Mouse (Mus musculus): ENCODE results near the gene Olfr545. TPM values are rescaled to one million over a fixed set of nuclear protein-coding genes. Genes with fewer than 3 reads are reported as not detected.

The Olfr545 gene
- polyA plus RNA-seq, 1 experiment from 2014 or later = 0.29 TPM

- Histone ChIP-seq H3K4me3 (no peak overlapping the region), H3K4me1 (replicated peaks) (no peaks in the 10 kb centered on the region), H3K27ac (no peak overlapping the region), H3K27me3 (ENCODE audit: insufficient read depth, poor library complexity, severe bottlenecking) (no peaks in the 10 kb centered on the region), H3K9me3 (no peaks in the 10 kb centered on the region), H3K36me3 (peaks cover 46% of the 10 kb centered on the region)
- DNase-seq (ENCODE audit: low spot score) = no peak
- 76% methylated on average over 5 of the region's 5 CpGs for WGBS
Measured at GRCm38 (mm10) chr7:102472675-102473074, 26.7 kb downstream of the Olfr545 start.

DNA sequence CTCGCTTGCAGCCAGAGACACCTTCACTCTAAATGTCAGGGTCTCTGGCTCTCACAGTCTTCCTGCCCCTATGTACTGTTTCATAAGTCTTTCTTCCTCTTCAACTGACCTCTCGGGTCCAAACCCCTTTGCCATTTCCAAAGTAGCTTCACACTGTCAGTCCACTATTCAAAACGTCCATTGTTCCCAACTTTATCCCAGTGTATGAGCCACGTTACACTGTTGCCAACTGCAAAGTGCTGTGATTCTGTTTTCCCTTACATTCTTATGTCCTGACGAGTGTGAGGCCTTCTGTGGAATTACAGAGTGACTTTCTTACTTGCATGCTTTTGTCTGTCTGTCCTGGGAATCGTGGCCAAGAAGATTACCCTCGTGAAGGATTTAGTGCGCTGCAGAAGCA, 31.8 kb downstream of the Olfr545 start:
- no peak overlapping the region for H3K27ac ChIP-seq
- WGBS = 91% methylated on average over 8 of the region's 8 CpGs

GRCm38 (mm10) chr7:102458618-102459380, 40.6 kb downstream of the Olfr545 start:
- Histone ChIP-seq H3K4me1 (replicated peaks) (no peaks in the 10 kb centered on the region), H3K9me3 (no peaks in the 10 kb centered on the region), H3K36me3 (peaks cover 99% of the 10 kb centered on the region), H3K4me3 (no peak overlapping the region), H3K27me3 (ENCODE audit: insufficient read depth, poor library complexity, severe bottlenecking) (no peaks in the 10 kb centered on the region), H3K27ac (no peak overlapping the region)
- 77% methylated on average over 5 of the region's 5 CpGs for WGBS
- no peak for DNase-seq (ENCODE audit: low spot score)

More for the DNA sequence above, 31.8 kb downstream of the Olfr545 start:
- Histone ChIP-seq H3K36me3 (peaks cover 87% of the 10 kb centered on the region), H3K9me3 (no peaks in the 10 kb centered on the region), H3K27me3 (ENCODE audit: insufficient read depth, poor library complexity, severe bottlenecking) (no peaks in the 10 kb centered on the region), H3K4me3 (no peak overlapping the region), H3K4me1 (replicated peaks) (no peaks in the 10 kb centered on the region)
- no peak for DNase-seq (ENCODE audit: low spot score)

GRCm38 (mm10) chr7:102446438-102446837, 52.9 kb downstream of the Olfr545 start:
- 94% methylated on average over 9 of the region's 9 CpGs for WGBS

DNA sequence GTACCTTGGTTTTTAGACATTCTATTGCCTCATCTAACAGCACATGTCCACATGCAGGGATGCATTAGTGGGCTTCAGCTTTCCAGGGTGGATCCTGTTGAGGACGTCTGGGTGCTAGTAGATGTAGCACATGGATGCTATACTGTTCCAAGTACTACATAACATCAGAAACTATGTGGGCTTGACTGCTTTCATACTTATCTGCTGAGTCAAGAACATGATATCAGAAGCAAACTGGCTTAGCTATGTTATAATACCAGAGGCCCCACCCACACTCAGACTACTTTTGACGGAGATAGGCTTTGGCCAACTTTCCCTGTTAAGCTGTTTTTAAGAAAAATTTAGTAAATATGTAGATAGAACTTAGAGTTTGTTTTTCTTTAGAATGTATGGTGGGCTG, 55.1 kb downstream of the Olfr545 start:
- Histone ChIP-seq H3K27me3 (ENCODE audit: insufficient read depth, poor library complexity, severe bottlenecking) (peaks cover 6% of the 10 kb centered on the region), H3K36me3 (peaks cover 58% of the 10 kb centered on the region), H3K27ac (no peak overlapping the region), H3K9me3 (no peaks in the 10 kb centered on the region), H3K4me1 (replicated peaks) (peaks cover 18% of the 10 kb centered on the region), H3K4me3 (peak overlapping the region; percentile 90; the same call in 1 of the 2 replicates)
- DNase-seq (ENCODE audit: low spot score) = no peak
- 89% methylated on average over 2 of the region's 2 CpGs for WGBS

More at GRCm38 (mm10) chr7:102446438-102446837, 52.9 kb downstream of the Olfr545 start:
- Histone ChIP-seq H3K27me3 (ENCODE audit: insufficient read depth, poor library complexity, severe bottlenecking) (no peaks in the 10 kb centered on the region), H3K36me3 (peaks cover 80% of the 10 kb centered on the region), H3K9me3 (no peaks in the 10 kb centered on the region), H3K27ac (no peak overlapping the region), H3K4me3 (no peak overlapping the region), H3K4me1 (replicated peaks) (peaks cover 18% of the 10 kb centered on the region)
- no peak for DNase-seq (ENCODE audit: low spot score)

- WGBS = 4% methylated on average over 4 of the region's 4 CpGs
- DNase-seq (ENCODE audit: low spot score) = no peak
Measured at GRCm38 (mm10) chr7:102442432-102442831, 56.9 kb downstream of the Olfr545 start.

GRCm38 (mm10) chr7:102441657-102442391, 57.5 kb downstream of the Olfr545 start, which contains the start of gene Rrm1:
Rrm1 (plus strand) TSS chr7:102441695.
- Histone ChIP-seq H3K9me3 (no peaks in the 10 kb centered on the region), H3K4me3 (peak within 1 kb of the TSS; percentile 90), H3K27ac (peak within 1 kb of the TSS; percentile 97), H3K27me3 (ENCODE audit: insufficient read depth, poor library complexity, severe bottlenecking) (peaks cover 19% of the 10 kb centered on the region), H3K36me3 (peaks cover 33% of the 10 kb centered on the region), H3K4me1 (replicated peaks) (peaks cover 18% of the 10 kb centered on the region)
- DNase-seq (ENCODE audit: low spot score) = peak; percentile 96
- under 1% methylated on average over 56 of the region's 56 CpGs for WGBS

More at GRCm38 (mm10) chr7:102442432-102442831, 56.9 kb downstream of the Olfr545 start:
- Histone ChIP-seq H3K27me3 (ENCODE audit: insufficient read depth, poor library complexity, severe bottlenecking) (peaks cover 13% of the 10 kb centered on the region), H3K36me3 (peaks cover 39% of the 10 kb centered on the region), H3K4me3 (peak overlapping the region; percentile 90), H3K4me1 (replicated peaks) (peaks cover 18% of the 10 kb centered on the region), H3K27ac (peak overlapping the region; percentile 97), H3K9me3 (no peaks in the 10 kb centered on the region)

Other genes starting within 250 kb of the Olfr545 start
- gene Rhog, start 243.5 kb downstream of the Olfr545 start, polyA plus RNA-seq (2016; fragmentation: Nextera tagmentation; extraction: Ambion mirVana) = 34.3 and 41.3 TPM in 2 replicates
- 8.9 and 13.5 TPM in 2 replicates for gene Stim1, start 231.8 kb downstream of the Olfr545 start, polyA plus RNA-seq (2016; fragmentation: Nextera tagmentation; extraction: Ambion mirVana)
- 213 and 259 TPM in 2 replicates for gene Rrm1, start 57.9 kb downstream of the Olfr545 start, polyA plus RNA-seq (2016; fragmentation: Nextera tagmentation; extraction: Ambion mirVana)
- 0.40 and 0.67 TPM in 2 replicates for gene Olfr543, start 17.9 kb downstream of the Olfr545 start, polyA plus RNA-seq (2016; fragmentation: Nextera tagmentation; extraction: Ambion mirVana)
- gene Olfr544, start 11.3 kb downstream of the Olfr545 start, polyA plus RNA-seq (2016; fragmentation: Nextera tagmentation; extraction: Ambion mirVana) = 0.06 and 0.10 TPM in 2 replicates
- gene Olfr547, start 35.2 kb upstream of the Olfr545 start, polyA plus RNA-seq (2016; fragmentation: Nextera tagmentation; extraction: Ambion mirVana) = not detected in 2 replicates
- not detected in 2 replicates for gene Olfr548-ps1, start 41.3 kb upstream of the Olfr545 start, polyA plus RNA-seq (2016; fragmentation: Nextera tagmentation; extraction: Ambion mirVana)
- not detected in 2 replicates for gene Olfr549, start 50.3 kb upstream of the Olfr545 start, polyA plus RNA-seq (2016; fragmentation: Nextera tagmentation; extraction: Ambion mirVana)
- 0.37 and 0.42 TPM in 2 replicates for gene Trim21, start 65.9 kb upstream of the Olfr545 start, polyA plus RNA-seq (2016; fragmentation: Nextera tagmentation; extraction: Ambion mirVana)
- gene Olfr550, start 71.9 kb upstream of the Olfr545 start, polyA plus RNA-seq (2016; fragmentation: Nextera tagmentation; extraction: Ambion mirVana) = not detected in 2 replicates
- not detected in 2 replicates for gene Olfr551, start 92.3 kb upstream of the Olfr545 start, polyA plus RNA-seq (2016; fragmentation: Nextera tagmentation; extraction: Ambion mirVana)
- gene Olfr552, start 98.2 kb upstream of the Olfr545 start, polyA plus RNA-seq (2016; fragmentation: Nextera tagmentation; extraction: Ambion mirVana) = not detected in 2 replicates
- not detected in 2 replicates for gene Olfr553, start 118.6 kb upstream of the Olfr545 start, polyA plus RNA-seq (2016; fragmentation: Nextera tagmentation; extraction: Ambion mirVana)
- gene Olfr554, start 138.9 kb upstream of the Olfr545 start, polyA plus RNA-seq (2016; fragmentation: Nextera tagmentation; extraction: Ambion mirVana) = not detected in 2 replicates
- not detected in 2 replicates for gene Olfr555, start 159.2 kb upstream of the Olfr545 start, polyA plus RNA-seq (2016; fragmentation: Nextera tagmentation; extraction: Ambion mirVana)
- gene Olfr556, start 165.3 kb upstream of the Olfr545 start, polyA plus RNA-seq (2016; fragmentation: Nextera tagmentation; extraction: Ambion mirVana) = not detected in 2 replicates
- 9.6 and 9.9 TPM in 2 replicates for gene Trim68, start 187.8 kb upstream of the Olfr545 start, polyA plus RNA-seq (2016; fragmentation: Nextera tagmentation; extraction: Ambion mirVana)
- not detected in 2 replicates for gene Olfr557, start 196.3 kb upstream of the Olfr545 start, polyA plus RNA-seq (2016; fragmentation: Nextera tagmentation; extraction: Ambion mirVana)
- 0.06 and 0.10 TPM in 2 replicates for gene Olfr558, start 202.6 kb upstream of the Olfr545 start, polyA plus RNA-seq (2016; fragmentation: Nextera tagmentation; extraction: Ambion mirVana)
- gene Olfr33, start 219.5 kb upstream of the Olfr545 start, polyA plus RNA-seq (2016; fragmentation: Nextera tagmentation; extraction: Ambion mirVana) = not detected in 2 replicates
- not detected in 2 replicates for gene Olfr559, start 227.9 kb upstream of the Olfr545 start, polyA plus RNA-seq (2016; fragmentation: Nextera tagmentation; extraction: Ambion mirVana)

Measured in hindbrain, embryonic 10.5 days (tissue).